Mouse (Mus musculus) kidney, postnatal 10 days (tissue): ENCODE measurements at regions not wholly inside any gene's neighbourhood (a gene's known extent, or its start where the extent isn't known, plus 50 kb on each side); places are given as distances from the start of the nearest gene placed in this dataset.
A peak's percentile ranks its signal among the peaks of the same experiment; 100 is the strongest.

ENCODE experiments used
- DNase-seq: peaks from one replicate; pipeline ENCODE4 v3.0.0; 2021; ENCODE audit warnings: mixed read lengths

DNA sequence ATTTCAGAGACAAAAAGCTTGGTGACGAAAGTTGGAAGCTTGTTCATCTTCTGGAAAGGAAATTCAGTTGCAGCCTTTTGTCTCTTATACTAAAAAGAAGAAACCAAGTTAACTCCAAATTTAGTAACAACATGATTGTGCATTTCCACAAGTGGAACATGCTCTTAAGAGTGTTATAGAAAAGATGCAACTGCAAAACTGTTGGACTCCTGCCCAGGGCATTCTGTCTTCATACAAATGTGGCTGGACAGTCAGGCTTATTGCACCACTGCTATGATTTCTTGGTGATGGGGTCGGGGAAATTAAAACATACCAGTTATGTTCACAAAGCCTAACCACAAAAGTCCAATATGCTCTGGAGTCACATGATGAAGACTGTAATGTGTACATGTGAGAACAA, 194.8 kb downstream of the Gm5447 start:
- no peak for DNase-seq

- no peak for DNase-seq
Measured at GRCm38 (mm10) chr13:31171751-31172150, 197.7 kb downstream of the Gm5447 start.

- no peak for DNase-seq
Measured at GRCm38 (mm10) chr13:31172580-31172979, 198.6 kb downstream of the Gm5447 start.

GRCm38 (mm10) chr13:31177999-31178783, 204.2 kb downstream of the Gm5447 start:
- DNase-seq: no peak

DNA sequence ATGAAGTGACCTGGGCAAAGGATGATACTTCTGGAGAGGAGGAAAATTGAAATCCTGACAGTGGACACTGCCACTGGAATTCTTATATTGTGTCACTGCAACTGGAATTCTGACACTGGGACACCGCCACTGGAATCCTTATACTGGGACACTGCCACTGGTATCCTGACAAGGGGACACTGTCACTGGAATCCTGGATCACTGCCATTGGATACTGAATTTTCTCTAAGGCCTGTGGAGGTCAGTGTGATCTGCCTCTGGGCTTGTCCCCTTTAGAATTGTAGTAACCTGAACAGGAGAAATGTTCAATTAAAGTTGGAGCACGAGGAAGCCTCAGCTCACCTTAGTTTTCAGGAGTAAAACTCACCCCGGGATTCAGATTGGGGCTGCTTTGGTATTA, 205.0 kb downstream of the Gm5447 start:
- DNase-seq: no peak

- DNase-seq: peak; percentile 66
Measured at GRCm38 (mm10) chr13:31179407-31180001, 205.5 kb downstream of the Gm5447 start.

- no peak for DNase-seq
Measured at GRCm38 (mm10) chr13:31181530-31181929, 207.5 kb downstream of the Gm5447 start.

GRCm38 (mm10) chr13:31184845-31185834, 211.1 kb downstream of the Gm5447 start:
- peak; percentile 47 for DNase-seq

DNA sequence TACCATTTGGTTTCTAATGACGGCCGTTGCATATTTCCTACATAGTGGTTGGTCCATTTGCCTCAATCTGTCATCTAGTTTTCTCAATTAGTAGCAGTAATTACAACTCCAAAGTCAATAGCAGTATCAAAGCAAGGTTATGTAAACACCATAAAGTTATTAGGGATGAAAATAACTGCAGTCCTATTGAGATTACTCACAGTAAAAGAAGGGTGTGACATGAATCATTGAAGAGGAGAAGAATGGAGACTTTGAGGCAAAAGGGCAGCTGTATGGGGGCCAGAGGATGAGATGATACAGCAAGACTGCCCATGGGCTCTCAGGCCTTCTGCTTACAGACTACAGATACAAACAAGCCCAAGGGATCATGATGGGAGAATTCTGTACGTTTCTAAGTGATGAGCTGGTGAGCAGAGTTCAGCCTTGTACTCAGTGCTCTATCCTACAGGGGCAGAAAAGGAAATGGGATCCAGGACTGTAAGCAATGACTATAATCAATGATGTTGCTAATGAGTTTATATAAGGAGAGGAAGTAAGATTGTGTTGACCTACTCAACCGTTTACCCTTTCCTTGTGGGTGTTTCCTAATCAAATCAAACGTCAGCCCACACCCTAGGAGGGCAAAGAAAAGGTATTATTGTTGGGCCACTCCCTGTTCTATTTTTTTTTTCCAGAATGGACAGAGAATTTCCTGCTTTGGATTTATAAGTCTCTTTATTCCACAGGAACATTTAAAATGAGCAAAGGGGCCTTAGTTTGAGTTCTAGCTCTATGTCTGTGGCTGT, 213.0 kb downstream of the Gm5447 start:
- DNase-seq: no peak

- DNase-seq: no peak
Measured at GRCm38 (mm10) chr13:31189116-31189515, 215.1 kb downstream of the Gm5447 start.

GRCm38 (mm10) chr13:31190036-31190435, 216.0 kb downstream of the Gm5447 start:
- DNase-seq: no peak

GRCm38 (mm10) chr13:31191344-31192139, 217.5 kb downstream of the Gm5447 start:
- DNase-seq: no peak

DNA sequence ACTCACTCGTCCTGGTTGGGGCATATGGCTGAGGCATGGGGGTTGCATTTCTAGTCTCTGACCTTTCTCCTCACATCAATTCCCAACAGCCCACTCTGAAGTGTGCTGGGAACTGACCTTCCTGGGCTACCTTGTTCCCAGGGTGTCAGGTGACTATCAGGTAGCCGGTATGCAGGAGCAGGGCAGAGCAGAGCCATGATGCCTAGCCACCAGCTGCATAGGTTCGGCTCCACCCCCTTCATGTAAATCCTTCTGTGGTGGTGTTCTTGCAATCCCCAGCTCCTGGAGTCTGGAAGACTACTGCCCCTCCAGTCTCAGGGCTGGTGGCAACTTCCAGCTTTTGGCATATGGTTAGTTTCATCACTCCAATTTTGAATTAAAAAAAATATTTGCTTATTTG, 221.0 kb downstream of the Gm5447 start:
- no peak for DNase-seq

DNA sequence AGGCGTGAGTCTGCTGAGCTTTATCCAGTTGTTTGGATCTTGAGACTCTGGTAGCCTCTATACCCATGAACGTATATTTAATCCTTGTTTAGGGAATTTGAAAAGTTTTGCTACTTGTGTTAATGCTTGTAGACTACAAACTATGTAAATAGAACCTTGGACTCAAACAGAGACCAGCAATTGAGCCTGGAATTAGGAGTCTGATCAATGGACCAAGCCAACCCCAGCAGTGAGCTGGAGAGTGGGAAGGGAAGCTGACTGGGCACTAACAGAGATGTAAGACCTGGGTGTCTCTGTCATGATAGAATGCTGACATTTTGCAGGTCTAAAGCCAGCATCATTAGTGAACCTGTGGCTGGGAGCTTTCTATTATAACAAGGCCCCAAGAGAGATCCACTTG, 222.5 kb downstream of the Gm5447 start:
- no peak for DNase-seq

DNA sequence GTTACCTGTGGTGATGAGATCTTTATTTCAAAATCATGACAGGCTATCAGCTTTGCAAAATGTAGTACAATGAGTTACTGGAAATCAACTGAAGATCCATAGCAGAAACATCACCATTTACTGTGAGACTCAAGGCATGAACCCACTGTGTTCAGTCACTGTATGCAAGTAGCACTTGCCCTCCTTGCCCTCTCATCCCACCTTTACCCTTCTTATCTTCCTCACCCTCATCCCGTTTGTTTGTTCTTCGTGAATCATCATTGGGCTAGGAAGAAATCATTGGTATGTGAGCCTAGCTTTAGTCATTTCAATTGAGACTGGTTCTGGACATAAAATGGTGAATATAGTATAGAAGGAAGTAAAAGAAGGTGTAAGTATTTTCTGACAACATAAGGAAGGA, 223.6 kb downstream of the Gm5447 start:
- DNase-seq: no peak

GRCm38 (mm10) chr13:31199384-31199783, 225.4 kb downstream of the Gm5447 start:
- DNase-seq: no peak

DNA sequence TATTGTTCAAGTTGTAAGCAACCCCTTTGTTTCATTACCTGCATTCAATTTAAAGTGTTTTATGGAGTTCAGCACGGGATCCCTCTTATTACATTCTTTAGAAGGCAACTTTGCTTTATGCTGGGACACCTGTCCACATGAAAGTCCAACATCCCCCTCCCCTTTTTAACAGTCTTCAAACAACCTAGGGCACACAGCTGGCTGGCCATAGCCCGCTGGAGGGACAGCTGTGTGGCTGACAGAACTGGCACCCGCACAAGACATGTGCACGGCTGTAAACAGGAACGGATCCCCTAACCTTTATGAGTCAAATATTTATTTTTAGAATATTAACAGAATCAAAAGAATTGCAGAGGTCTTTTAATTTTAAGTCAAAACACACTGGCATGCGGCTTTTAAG, 230.1 kb downstream of the Gm5447 start:
- DNase-seq: no peak

GRCm38 (mm10) chr13:31206381-31206780, 232.4 kb downstream of the Gm5447 start:
- DNase-seq: no peak

DNA sequence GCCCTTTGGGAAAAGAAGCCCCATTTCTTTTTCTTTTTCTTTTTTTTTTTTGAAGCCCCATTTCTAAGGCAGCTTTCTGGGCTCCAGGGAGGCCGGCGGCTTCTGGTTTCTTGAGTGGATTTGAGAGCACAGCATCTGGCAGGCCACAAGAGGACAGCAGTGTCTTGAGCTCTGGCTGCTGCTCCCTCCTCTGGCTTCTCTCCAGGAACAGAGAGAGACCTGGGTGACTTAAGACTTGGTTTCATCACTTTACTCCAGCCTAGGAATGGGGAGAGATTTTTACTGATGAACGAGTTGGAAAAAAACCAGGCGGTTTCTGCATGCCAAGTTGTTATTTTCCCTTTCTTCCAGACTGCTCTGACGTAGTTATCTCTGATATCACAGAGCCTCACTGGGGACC, 233.7 kb downstream of the Gm5447 start:
- peak; percentile 71 for DNase-seq

DNA sequence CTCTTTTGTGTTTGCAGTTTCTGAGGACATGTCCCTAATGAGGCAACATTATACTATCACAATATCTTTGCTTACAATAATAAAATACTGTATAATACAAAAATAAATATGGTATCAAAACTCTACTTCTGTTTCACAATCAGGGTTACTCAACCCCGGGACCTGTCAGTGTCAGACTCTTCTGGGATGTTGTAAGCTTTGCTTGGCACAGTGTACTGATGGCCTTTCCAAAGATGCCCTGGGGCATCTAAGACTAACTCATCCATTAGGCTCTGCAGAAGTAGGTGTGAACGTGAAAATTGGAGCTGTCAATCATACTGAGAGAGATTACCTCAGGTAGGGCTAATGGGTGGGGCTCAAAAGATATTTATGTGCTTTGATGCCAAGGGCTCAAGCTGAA, 249.0 kb downstream of the Gm5447 start:
- no peak for DNase-seq

GRCm38 (mm10) chr13:31240546-31240945, 266.5 kb downstream of the Gm5447 start:
- DNase-seq: no peak

DNA sequence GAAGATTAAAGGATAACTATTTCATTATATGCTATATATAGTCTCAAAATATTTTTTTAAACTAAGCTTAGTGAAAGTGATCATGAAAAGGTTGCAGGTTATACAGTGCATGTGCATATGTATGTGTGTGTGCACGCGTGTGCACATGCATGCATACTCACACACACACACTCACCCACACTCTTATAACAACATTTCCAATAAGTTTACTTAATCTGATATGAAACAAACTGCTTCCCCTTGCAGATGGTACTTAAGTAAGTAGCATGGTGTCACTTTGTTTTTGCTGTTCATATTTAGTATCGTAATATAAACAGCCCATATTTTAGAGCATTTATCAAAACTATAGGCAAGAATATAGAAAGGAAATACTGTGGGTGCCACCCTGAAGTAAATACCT, 275.0 kb downstream of the Gm5447 start:
- no peak for DNase-seq
